Mouse (Mus musculus) cerebellum, postnatal 14 days (tissue): ENCODE measurements at regions not wholly inside any gene's neighbourhood (a gene's known extent, or its start where the extent isn't known, plus 50 kb on each side); places are given as distances from the start of the nearest gene placed in this dataset.
A peak's percentile ranks its signal among the peaks of the same experiment; 100 is the strongest.
"Not testable (repeated sequence)": the region's sequence is repeated elsewhere in the genome, so short reads cannot be mapped to it uniquely, and the experiment has no call there.

Experiments used
- DNase-seq, 2 experiments: peaks; one replicate each; pipeline ENCODE4 v3.0.0; 2021; ENCODE audit warnings: mixed read lengths in 2 of 2

- DNase-seq: no peak
These were observed 136.3 kb upstream of the Bcor start for GRCm38 (mm10) chrX:12296264-12297053.

DNA sequence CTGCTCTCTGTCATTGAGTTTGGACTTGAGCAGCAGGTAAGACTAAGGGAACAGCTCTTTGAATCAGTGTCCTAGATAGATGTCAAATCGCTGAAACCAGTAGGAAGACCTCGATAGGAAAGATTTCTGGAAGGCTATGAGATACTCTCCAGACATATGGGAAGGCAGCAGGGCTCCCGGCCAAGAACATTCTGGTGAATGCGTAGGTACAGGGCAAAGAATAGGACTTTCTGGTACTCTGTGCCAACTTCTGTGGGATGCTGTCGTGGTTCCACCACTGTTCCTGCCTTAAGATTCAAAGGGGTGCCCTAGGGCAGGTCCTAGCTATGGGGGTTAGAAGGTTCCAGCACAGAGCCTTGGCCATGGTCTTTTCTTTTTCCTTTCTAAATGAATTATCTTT lies 138.5 kb upstream of the Bcor start:
- no peak for DNase-seq

DNA sequence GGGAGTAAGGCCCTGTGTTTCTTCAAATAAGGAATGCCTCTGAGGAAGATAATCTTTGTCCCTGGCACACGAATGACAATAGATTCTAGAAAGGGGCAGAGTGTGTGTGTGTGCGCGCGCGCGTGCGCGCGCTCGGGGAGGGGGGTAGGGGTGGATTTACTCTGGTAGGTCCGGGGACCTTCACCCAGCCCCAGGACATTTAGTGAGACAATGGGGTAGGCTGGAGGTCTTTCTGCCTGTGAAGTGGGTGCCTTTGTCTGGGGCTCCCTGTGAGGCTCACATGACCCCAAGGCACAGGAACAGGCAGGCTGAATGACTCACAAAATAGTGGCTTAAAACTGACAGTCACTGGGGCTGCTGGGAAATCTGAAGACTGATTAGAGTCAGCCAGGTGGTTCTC lies 139.1 kb upstream of the Bcor start:
- no peak for DNase-seq

GRCm38 (mm10) chrX:12304678-12305077 lies 144.5 kb upstream of the Bcor start:
- DNase-seq: peak in 1 of 2 experiments; percentile 31

DNA sequence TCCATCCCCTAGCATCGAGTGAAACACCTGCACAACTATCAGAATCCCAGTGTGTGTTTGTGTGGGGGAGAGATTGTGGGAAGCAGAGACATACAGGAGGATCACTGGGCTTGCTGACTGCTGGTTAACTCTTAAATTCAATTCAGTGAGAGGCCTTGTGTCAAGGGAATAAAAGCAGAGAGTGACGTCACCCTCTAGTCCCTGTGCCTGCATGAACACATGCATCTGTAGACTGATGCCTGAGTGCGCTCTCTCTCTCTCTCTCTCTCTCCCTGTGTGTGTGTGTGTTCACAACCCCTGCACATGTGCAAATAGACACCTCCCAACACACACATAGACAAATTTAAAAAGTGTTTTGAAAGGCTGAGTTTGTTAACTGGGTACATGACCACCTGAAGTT lies 146.8 kb upstream of the Bcor start:
- DNase-seq: no peak

DNA sequence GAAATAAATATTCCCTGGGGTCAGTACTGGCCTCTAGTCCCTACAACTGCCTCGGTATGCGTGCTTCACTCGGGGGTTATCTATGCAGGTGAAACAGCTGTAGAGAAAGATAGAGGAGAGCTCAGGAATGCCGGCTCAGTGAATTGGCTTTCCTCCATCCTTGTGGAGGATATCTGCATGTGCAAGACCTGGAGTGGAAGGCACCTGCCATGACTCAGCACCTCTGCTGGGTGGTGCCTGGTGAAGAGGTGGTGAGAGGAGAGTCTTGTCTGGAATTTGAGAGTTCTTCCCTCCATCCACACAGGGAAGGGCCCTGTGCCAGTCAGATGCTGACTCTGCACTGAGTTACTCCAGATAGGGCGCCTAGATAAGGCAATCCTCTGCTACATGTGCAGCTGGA lies 152.4 kb upstream of the Bcor start:
- DNase-seq: peak in 1 of 2 experiments; percentile 10

- DNase-seq: no peak
These were observed 155.5 kb upstream of the Bcor start for GRCm38 (mm10) chrX:12315658-12316057.

- DNase-seq: not testable (repeated sequence)
These were observed 157.3 kb upstream of the Bcor start for GRCm38 (mm10) chrX:12317488-12317887.

GRCm38 (mm10) chrX:12318848-12319651 lies 158.9 kb upstream of the Bcor start:
- no peak for DNase-seq

- peak; percentile 9 to 31 for DNase-seq
These were observed 162.3 kb upstream of the Bcor start for GRCm38 (mm10) chrX:12322453-12322852.

GRCm38 (mm10) chrX:12323268-12323667 lies 163.1 kb upstream of the Bcor start:
- no peak for DNase-seq

GRCm38 (mm10) chrX:12323812-12324211 lies 163.7 kb upstream of the Bcor start:
- DNase-seq: no peak

GRCm38 (mm10) chrX:12327464-12327863 lies 167.3 kb upstream of the Bcor start:
- no peak for DNase-seq

DNA sequence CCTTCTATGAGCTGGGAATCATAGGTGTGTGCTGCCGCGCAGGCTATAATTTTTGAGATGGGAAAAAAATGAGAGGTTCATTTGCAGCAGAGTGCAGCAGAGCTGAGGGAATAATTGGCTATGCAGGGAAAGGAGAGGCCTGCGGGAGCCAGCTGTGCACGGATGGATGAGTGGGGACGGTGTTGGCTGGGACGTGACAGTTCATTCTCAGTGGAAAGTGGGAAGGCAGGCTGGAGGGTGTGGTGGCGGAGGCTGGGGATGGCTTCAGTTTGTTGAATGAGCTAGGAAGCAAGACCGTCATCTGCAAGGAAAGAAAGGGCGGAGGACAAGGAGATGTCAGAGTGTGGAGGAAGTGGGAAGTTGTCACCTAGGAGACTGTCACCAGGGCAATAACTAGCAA lies 180.4 kb upstream of the Bcor start:
- DNase-seq: no peak

DNA sequence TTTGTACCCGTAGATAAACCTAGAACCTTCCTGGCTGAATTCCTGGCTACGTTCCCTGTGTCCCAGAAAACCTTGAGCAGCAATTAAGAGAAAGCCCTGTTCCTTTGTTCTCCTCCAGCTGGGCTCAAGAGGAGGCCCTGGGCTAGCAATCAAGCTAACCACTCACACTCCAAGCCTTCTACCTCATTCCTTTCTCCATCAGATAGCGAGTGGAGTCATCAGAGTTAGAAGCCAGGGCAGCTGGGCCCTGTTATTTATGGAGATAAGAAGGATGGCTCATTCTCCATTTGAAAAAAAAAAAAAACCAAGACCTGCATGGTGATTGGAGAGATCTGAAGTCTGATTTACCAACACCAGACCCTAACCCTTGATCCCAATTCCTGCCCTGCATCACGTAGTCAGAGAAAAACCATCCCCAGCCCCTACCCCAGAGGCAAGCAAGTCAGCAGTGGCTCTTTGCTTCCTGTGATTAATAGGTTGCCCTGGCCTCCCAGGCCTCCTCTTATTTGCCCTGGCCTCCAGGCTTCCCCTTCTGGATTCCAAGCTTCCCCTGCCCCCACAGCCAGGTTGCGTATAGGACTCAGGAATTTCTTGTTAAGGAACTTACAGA lies 181.3 kb upstream of the Bcor start:
- DNase-seq: no peak

GRCm38 (mm10) chrX:12344805-12345555 lies 184.8 kb upstream of the Bcor start:
- DNase-seq: no peak

GRCm38 (mm10) chrX:12346856-12347255 lies 186.7 kb upstream of the Bcor start:
- DNase-seq: no peak

DNA sequence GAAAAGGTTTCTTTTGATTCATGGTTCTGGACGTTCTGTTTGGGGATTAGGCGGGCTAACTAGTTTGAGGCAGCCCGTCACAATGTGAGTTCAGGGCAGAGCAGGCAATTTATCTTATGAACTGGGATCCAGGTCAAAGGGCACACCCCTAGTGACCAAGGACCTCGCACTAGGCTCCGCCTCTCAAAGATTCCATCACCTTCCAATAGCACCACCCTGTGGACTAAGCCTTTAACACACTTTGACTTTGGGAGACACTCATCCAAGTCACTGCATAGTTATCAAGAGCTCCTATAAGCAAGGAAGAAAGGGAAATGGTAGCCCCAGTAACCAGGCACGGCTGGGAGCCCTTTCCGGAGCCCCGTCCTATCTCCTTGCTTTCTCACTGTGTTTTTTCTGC lies 188.0 kb upstream of the Bcor start:
- no peak for DNase-seq

- DNase-seq: no peak
These were observed 194.7 kb upstream of the Bcor start for GRCm38 (mm10) chrX:12354875-12355274.

DNA sequence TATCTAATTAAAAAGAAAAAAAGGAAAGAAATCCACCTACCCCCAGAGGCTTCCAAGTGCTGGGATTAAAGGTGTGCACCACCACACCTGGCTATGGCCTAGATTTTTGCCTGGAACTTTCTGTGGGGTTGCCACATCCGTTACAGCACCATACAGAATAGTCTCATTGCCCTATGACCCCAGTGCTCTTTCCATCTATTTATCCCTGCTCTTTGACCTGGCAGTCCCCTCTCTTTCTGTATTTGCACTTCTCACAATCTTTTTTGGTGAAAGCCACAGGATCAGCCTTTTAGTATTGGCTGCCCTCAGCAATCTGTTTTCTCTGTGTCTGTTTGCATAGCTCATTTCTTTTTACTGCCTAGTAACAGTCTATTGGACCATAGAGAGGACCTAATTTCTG lies 197.9 kb upstream of the Bcor start:
- no peak for DNase-seq

GRCm38 (mm10) chrX:12365582-12366323 lies 205.6 kb upstream of the Bcor start:
- DNase-seq: peak; percentile 13 to 26

GRCm38 (mm10) chrX:12366801-12367200 lies 206.6 kb upstream of the Bcor start:
- DNase-seq: no peak
